Mouse (Mus musculus): ENCODE results near the gene Eri3. TPM values are rescaled to one million over a fixed set of nuclear protein-coding genes. Genes with fewer than 3 reads are reported as not detected.

The Eri3 gene
- polyA plus RNA-seq, 1 experiment, result 194 TPM

DNA sequence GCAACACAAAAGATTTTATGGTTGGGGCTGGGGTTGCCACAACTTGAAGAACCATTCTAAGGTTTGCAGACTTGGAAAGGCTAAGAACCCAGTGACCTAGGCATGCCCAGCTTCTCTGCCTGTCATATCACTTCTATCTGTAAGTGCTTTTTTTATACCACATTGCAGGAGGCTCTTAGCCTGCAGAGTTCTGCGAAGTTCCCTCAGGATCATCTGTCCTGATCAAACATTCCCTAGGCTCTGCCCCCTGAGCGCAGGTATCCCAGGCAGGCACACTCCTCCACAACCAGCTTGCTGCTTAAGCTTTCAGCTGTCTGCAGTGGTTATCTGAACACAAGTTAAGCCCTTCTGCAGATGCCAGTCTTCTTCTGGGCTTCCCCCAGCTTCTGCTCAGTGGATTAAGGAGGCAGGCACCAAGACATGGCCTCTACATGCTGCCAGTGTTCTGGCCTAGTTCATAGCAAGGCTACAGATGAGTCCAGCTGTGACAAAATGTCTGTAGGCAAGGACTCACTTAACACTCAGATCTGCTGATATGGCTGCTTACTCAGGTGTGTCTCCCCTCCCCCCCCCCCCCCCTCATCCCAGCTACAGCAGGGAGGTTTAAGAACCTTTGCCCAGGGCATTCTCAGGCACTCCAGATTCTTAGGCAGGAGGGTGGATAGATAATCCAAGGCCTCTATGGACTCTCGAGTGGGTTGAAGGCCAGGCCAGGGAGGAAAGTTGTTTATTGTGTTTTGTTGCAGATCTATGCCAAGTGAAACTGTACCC, 158.8 kb downstream of the Eri3 start:
- no peak for DNase-seq (ENCODE audit: extremely low spot score in 1 of 2, low spot score in 1 of 2)

DNA sequence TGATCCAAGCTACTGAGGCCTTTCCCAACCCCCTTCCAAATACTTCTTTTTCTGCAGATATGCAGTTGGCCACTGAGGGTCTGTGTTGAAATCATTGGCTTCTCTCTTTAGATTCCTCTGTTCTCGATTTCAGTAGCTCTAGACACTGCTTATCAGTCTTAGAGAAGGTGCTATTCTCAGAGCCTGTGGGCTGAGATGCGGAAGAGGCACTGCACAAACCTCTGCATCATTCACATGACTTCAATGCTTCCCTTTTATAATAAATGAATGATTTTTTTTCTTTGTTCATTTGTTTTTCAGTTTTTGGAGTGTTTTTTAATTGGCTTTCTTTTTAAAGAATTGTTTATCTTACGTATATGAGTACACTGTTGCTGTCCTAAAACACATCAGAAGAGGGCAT, 162.1 kb downstream of the Eri3 start:
- no peak for DNase-seq (ENCODE audit: extremely low spot score in 1 of 2, low spot score in 1 of 2)

DNA sequence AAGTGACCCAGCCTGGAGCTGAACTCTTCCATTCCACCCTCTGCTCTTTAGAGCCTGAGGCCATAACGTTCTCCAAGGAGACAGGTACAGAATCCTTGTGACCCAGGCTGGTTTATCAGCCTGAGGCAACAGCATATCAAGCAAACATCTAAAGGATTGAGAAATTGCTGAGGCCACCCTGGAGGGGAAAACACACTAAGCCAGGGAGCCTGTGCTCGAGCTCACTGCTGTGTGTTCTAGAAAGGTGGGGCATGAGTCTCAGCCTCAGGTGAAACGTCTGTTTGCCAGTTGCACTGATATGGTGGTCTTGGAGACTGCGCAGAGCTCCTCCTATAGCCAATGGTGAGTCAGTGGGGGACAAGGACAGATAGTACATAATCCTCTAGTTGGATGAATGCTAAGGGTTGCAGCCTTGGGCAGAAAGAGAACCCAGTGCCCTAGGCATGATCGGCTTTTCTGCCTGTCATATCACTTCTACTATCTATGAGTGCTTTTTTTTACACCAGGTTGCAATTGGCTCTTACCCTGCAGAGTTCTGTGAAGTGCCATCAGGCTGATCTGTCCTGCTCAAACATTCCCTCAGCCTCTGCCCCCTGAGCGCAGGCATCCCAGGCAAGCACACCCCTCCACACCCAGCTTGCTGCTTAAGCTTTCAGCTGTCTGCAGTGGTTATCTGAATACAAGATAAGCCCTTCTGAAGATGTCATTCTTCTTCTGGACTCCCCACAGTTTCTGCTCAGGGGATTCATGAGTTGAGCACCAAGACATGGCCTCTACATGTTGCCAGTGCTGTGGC, 163.3 kb downstream of the Eri3 start:
- DNase-seq (ENCODE audit: extremely low spot score in 1 of 2, low spot score in 1 of 2), result no peak

Other genes with a start within 250 kb of the Eri3 start
- gene Rnf220, start 53.3 kb upstream of the Eri3 start, polyA plus RNA-seq (2012; rRNA removed), result 193 and 212 TPM in 2 replicates
- gene Dmap1, start 131.9 kb downstream of the Eri3 start, polyA plus RNA-seq (2012; rRNA removed), result 45.9 and 47.8 TPM in 2 replicates
- gene Gm12845, start 174.0 kb downstream of the Eri3 start, polyA plus RNA-seq (2012; rRNA removed), result not detected in 2 replicates
- gene Klf17, start 215.3 kb downstream of the Eri3 start, polyA plus RNA-seq (2012; rRNA removed), result 0.04 TPM in 2 replicates

Measured in frontal cortex, adult 2 months (tissue).